16 mouse cellular contexts compared by ENCODE assay signal in the genomic region with DNA sequence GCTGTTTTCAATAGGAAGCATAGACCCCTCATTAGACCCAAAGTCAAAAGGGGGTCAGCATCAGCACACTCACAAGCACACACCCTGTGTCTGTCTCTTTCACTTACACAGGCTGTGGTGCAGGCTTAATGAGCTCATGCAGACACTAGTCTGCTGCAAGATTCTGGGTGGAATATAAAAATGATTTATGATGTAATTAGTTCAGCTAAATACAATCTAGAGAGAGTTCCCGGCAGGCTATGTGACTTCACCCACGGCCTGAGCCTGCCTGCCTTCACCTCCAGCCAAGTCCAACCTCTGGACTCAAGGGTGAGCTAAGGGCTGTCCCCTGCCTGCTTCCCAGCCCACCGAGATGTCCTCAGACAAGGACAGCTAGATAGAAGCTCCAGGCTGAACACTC. TPM values are rescaled to one million over a fixed set of nuclear protein-coding genes. Genes with fewer than 3 reads are reported as not detected.
DNase-seq lines count a peak whose midpoint lies in the region; ATAC-seq lines count a peak whose summit lies in the region.
"Had no signal": no experiment of that assay in that cellular context is flagged by ENCODE, and none has a peak within 500 bp of the region (broad histone marks: within the 10 kb centered on the region; RNA-seq: fewer than 3 reads in every experiment).

No protein-coding gene starts in this region.

- H3K27ac ChIP-seq in kidney, embryonic 15.5 days: 0 out of 2 replicates have a peak overlapping the region, but pooled peaks have one; percentile 54
- H3K27ac ChIP-seq in intestine, embryonic 16.5 days (ENCODE audit: low read length): no peak overlapping the region
- H3K27ac ChIP-seq: midbrain, embryonic 10.5 days had no signal

- WGBS in kidney, embryonic 15.5 days: 13% methylated on average over 3 of the region's 3 CpGs
- WGBS in intestine, embryonic 16.5 days: 26% methylated on average over 3 of the region's 3 CpGs

- H3K4me3 ChIP-seq in kidney, embryonic 15.5 days (replicated peaks): no peak overlapping the region
- H3K4me3 ChIP-seq in intestine, embryonic 16.5 days (ENCODE audit: low read length): no peak overlapping the region
- H3K4me3 ChIP-seq: midbrain, embryonic 10.5 days; myocyte had no signal

- H3K9me3 ChIP-seq in kidney, embryonic 15.5 days (replicated peaks): no peaks in the 10 kb centered on the region
- H3K9me3 ChIP-seq in intestine, embryonic 16.5 days (ENCODE audit: control insufficient read depth, low read length): no peaks in the 10 kb centered on the region
- H3K9me3 ChIP-seq: midbrain, embryonic 10.5 days had no signal

- no peak overlapping the region for H3K9ac ChIP-seq in kidney, embryonic 15.5 days
- no peak overlapping the region for H3K9ac ChIP-seq in intestine, embryonic 16.5 days (ENCODE audit: low read depth, low read length)
- H3K9ac ChIP-seq: liver, postnatal 0 days had no signal

- ATAC-seq in kidney, embryonic 15.5 days (replicated peaks; ENCODE audit: low FRiP score): peak; percentile 78
- ATAC-seq in intestine, embryonic 16.5 days: peak; percentile 44; the same call in 1 of the 2 replicates

- DNase-seq in adrenal gland, adult (ENCODE audit: inconsistent age in 2 of 2, low spot score in 1 of 2): peak; percentile 21 to 65
- DNase-seq in adrenal gland, adult 18-20 months (ENCODE audit: low spot score in 2 of 2): no peak
- no peak for DNase-seq in kidney, adult 8-10 months
- peak; percentile 10 for DNase-seq in mesoderm, embryonic 11.5 days (ENCODE audit: low read depth, low spot score)
- no peak for DNase-seq in Muller cell, postnatal 12 days (ENCODE audit: inconsistent ontology term)
- no peak for DNase-seq in cerebellum, postnatal 10 days
- DNase-seq: adrenal gland, postnatal 36 days; cerebellum, adult 11 months; heart, postnatal 4 days had no signal

- no peaks in the 10 kb centered on the region for H3K27me3 ChIP-seq in kidney, embryonic 15.5 days
- H3K27me3 ChIP-seq in intestine, embryonic 16.5 days (replicated peaks; ENCODE audit: control insufficient read depth, insufficient read depth, low read length): no peaks in the 10 kb centered on the region

- H3K4me2 ChIP-seq in kidney, embryonic 15.5 days: no peak overlapping the region
- H3K4me2 ChIP-seq in intestine, embryonic 16.5 days (ENCODE audit: low read depth, low read length): no peak overlapping the region

- H3K36me3 ChIP-seq in kidney, embryonic 15.5 days: no peaks in the 10 kb centered on the region
- H3K36me3 ChIP-seq in intestine, embryonic 16.5 days (ENCODE audit: control insufficient read depth, insufficient read depth, low read length): no peaks in the 10 kb centered on the region
- H3K36me3 ChIP-seq: midbrain, embryonic 10.5 days had no signal

- peaks cover 13% of the 10 kb centered on the region for H3K4me1 ChIP-seq in kidney, embryonic 15.5 days
- peaks cover 5% of the 10 kb centered on the region; the same call in 1 of the 2 replicates for H3K4me1 ChIP-seq in intestine, embryonic 16.5 days (ENCODE audit: control insufficient read depth, insufficient read depth, low read length)
- H3K4me1 ChIP-seq: midbrain, embryonic 10.5 days had no signal

RNA-seq across cellular contexts. Expression of gene Fxyd5, which starts 33.4 kb away (rescaled TPM):
- total RNA-seq in adrenal gland, adult 18-20 months (2021): 10 to 100 TPM; 45.1 to 82.7 TPM
- 30.6 and 35.0 TPM in 2 replicates for polyA plus RNA-seq in kidney, embryonic 15.5 days (2015; fragmentation: Nextera tagmentation; extraction: Ambion mirVana)
- 22.5 and 26.9 TPM in 2 replicates for polyA plus RNA-seq in intestine, embryonic 16.5 days (2015; fragmentation: Nextera tagmentation; extraction: Ambion mirVana)

RNA-seq across cellular contexts. Expression of gene Fam187b, which starts 35.3 kb away (rescaled TPM):
- total RNA-seq in adrenal gland, adult 18-20 months (2021): under 1 TPM; 0.61 to 0.66 TPM
- polyA plus RNA-seq in kidney, embryonic 15.5 days (2015; fragmentation: Nextera tagmentation; extraction: Ambion mirVana): 5.8 and 6.8 TPM in 2 replicates
- 12.8 and 13.7 TPM in 2 replicates for polyA plus RNA-seq in intestine, embryonic 16.5 days (2015; fragmentation: Nextera tagmentation; extraction: Ambion mirVana)
- total RNA-seq: heart, adult 18-20 months; left cerebral cortex, postnatal 25 days had no signal
- polyA plus RNA-seq: myocyte had no signal

RNA-seq across cellular contexts. Expression of gene Lsr, which starts 35.6 kb away (rescaled TPM):
- total RNA-seq in adrenal gland, adult 18-20 months (2021): 10 to 100 TPM in 1 of 2 experiments, 1 to 10 TPM in 1; 6.8 to 19.1 TPM
- 62.7 and 62.8 TPM in 2 replicates for polyA plus RNA-seq in kidney, embryonic 15.5 days (2015; fragmentation: Nextera tagmentation; extraction: Ambion mirVana)
- 164 and 166 TPM in 2 replicates for polyA plus RNA-seq in intestine, embryonic 16.5 days (2015; fragmentation: Nextera tagmentation; extraction: Ambion mirVana)

RNA-seq across cellular contexts. Expression of gene Fxyd7, which starts 42.4 kb away (rescaled TPM):
- 1 to 10 TPM; 1.9 to 2.3 TPM for total RNA-seq in adrenal gland, adult 18-20 months (2021)
- polyA plus RNA-seq in kidney, embryonic 15.5 days (2015; fragmentation: Nextera tagmentation; extraction: Ambion mirVana): 8.2 and 11.2 TPM in 2 replicates
- polyA plus RNA-seq in intestine, embryonic 16.5 days (2015; fragmentation: Nextera tagmentation; extraction: Ambion mirVana): 20.1 and 22.0 TPM in 2 replicates
- polyA plus RNA-seq: myocyte had no signal

RNA-seq across cellular contexts. Expression of gene Fxyd1, which starts 48.1 kb away (rescaled TPM):
- total RNA-seq in adrenal gland, adult 18-20 months (2021): 100 to 1,000 TPM; 193 to 280 TPM
- 50.8 and 57.9 TPM in 2 replicates for polyA plus RNA-seq in kidney, embryonic 15.5 days (2015; fragmentation: Nextera tagmentation; extraction: Ambion mirVana)
- 62.6 and 71.9 TPM in 2 replicates for polyA plus RNA-seq in intestine, embryonic 16.5 days (2015; fragmentation: Nextera tagmentation; extraction: Ambion mirVana)

Comparison
In these comparisons a context has a peak if more than half of its experiments do, and no peak if none do; other contexts are left out.
1. DNase-seq: peak in adrenal gland, adult (2 of 2) and mesoderm, embryonic 11.5 days (single experiment); none in adrenal gland, adult 18-20 months (0 of 2), kidney, adult 8-10 months (0 of 2), Muller cell, postnatal 12 days (single experiment) and cerebellum, postnatal 10 days (0 of 2).